Mouse (Mus musculus) brain, embryonic 14.5 days (tissue): ENCODE data around the gene Cdc42ep5. TPM values are rescaled to one million over a fixed set of nuclear protein-coding genes. Genes with fewer than 3 reads are reported as not detected.
"Not testable (repeated sequence)": the region's sequence is repeated elsewhere in the genome, so short reads cannot be mapped to it uniquely, and the experiment has no call there.

Source experiments
- DNase-seq: peaks from one replicate; pipeline ENCODE4 v3.0.0-alpha.2; 2011; ENCODE audit warnings: low read depth
- CTCF ChIP-seq: fragments of 200-500 bp; IDR thresholded peaks from 2 replicates; pipeline ENCODE4 v1.5.1; 2012; ENCODE audit warnings: inconsistent platforms, mild to moderate bottlenecking, moderate library complexity, borderline replicate concordance; ENCODE audit not compliant: insufficient read depth, insufficient read length; ENCODE audit errors: extremely low read depth
- POLR2A ChIP-seq: fragments of 200-500 bp; IDR thresholded peaks from 2 replicates; pipeline ENCODE4 v1.6.1; 2012; ENCODE audit warnings: mild to moderate bottlenecking, inconsistent platforms, borderline replicate concordance; ENCODE audit not compliant: poor library complexity, insufficient read depth, insufficient read length, severe bottlenecking; ENCODE audit errors: extremely low read depth
- polyA plus RNA-seq: library from polyadenylated mRNA; depleted of rRNA; stranded (reverse); fragments of >200 nt; gene quantifications from 2 replicates; pipeline ENCODE4 v1.2.3, GENCODE M21; 2012; rRNA removed

Cdc42ep5 gene
- polyA plus RNA-seq = 8.8 and 9.7 TPM in 2 replicates

DNA sequence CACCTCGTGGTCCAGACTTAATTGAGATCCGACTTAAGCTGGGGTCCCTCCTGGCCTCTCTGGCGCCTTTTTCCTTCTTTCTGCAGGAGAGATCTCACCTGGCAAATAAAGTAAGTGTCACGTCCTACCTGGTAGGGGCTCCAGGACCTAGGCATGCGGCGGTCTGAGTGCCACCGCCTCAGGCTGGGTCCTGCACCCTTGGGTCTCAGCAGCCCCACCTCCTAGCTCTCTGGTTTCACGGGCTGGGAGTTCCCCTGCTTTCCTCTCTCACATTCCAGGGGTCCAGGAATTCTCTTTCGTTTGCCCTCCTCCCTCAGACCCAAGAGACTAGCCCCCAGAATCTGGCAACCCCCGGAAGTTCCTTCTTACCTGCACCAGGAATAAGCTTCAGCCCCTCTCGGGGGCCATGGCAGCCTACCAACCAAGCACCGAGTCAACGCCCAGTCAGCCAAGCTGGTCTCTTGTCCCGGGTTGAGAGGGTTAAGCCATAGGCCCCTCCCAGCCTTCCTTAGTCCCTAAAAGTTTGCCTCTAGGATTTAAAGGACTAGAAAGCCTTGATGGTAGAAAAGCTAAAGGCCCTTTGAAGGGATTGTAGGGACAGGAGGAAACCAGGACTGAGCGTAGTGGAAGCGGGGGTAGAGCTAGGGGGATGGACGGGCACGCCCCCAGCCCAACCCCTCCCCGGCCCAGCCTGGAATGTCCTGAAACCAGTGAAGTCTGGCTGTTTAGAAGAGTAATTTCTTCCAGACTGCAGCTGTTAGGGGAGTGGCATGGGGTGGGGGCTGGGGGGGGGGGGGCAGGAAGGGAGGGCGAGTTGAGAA lies at the start of gene Cdc42ep5:
Gene Cdc42ep5 (minus strand): TSS at position 771 of the 821 bp plus-strand sequence.
- TF ChIP-seq CTCF (no peak), POLR2A (no peak)
- peak; percentile 56 for DNase-seq

DNA sequence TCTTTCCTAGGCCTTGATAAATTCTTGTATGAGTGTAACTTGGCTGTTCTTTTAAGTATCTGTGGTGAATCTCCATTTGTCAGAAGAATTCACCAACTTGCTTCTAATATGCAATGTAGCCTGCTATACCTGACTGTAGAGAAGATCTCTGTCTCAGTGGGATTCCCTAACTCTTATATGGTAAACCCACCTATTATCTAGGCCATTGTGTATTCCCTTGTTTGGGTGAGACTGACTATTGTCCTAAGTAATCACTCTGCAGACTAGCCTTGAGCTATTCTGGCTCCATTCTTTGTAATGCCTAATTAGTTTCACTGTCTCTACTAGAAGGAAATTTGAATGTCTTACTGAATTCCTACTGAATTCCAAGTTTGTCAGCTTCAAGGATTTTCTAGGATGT lies 48.8 kb upstream of the Cdc42ep5 start:
- not testable (repeated sequence) for DNase-seq

DNA sequence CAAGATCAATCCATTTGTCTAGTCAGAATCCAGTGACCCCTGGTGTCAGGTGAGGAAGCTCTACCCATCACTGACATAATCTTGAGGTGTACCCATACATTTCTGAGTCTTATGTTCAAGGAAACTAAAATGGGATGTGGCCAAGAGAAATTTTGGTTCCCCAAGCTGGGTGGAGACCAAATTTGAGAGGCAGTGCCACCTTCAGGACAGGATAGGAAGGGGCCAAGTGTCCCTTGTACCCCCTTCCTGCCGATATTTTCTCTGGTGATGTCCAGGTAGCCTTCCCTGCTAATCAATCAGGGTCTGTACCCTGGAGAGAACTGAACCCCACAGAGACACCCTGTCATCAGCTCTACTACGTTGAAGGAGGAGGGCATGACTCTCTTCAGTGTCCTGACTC lies 44.0 kb upstream of the Cdc42ep5 start:
- DNase-seq = no peak
- TF ChIP-seq CTCF = no peak
- no peak for TF ChIP-seq POLR2A

DNA sequence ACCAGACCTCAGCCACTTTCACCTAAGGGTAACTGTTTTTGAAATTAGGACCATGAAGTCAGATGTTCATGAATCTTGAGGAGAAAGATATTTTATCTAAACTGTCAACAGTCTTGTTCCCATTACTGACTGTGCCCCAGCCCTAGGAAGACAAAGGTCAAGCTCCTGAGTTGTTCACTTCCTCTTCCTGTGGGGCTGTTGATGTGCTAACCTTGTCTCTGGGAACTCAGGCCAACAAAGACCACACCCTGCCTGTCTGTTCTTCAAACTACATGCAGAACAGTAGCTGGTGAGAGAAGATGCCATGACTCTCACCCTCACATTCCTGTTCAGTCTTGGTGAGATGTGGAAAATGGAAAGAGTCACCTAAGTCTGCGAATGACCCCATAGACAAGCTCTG lies 42.5 kb upstream of the Cdc42ep5 start:
- no peak for DNase-seq
- TF ChIP-seq POLR2A = no peak
- no peak for TF ChIP-seq CTCF

DNA sequence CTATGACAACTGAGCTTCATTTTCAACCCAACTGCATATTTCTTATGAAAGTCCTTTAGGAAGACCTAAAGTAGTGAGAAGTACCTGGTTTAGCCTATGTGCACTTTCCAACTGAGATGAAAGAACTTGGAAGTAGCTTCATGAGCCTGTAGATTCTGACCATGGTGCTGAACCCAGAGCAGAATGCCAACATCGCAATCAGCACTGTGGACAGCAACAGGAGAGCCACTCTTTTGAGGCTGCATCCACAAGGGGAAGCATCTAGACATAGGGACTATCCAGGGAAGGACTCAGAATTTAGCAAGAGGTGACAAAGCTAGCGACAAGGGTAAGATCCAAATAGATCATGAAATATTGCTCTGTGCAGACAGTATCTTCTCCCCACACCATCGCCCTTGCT lies 13.8 kb upstream of the Cdc42ep5 start:
- no peak for TF ChIP-seq POLR2A
- TF ChIP-seq CTCF = no peak

DNA sequence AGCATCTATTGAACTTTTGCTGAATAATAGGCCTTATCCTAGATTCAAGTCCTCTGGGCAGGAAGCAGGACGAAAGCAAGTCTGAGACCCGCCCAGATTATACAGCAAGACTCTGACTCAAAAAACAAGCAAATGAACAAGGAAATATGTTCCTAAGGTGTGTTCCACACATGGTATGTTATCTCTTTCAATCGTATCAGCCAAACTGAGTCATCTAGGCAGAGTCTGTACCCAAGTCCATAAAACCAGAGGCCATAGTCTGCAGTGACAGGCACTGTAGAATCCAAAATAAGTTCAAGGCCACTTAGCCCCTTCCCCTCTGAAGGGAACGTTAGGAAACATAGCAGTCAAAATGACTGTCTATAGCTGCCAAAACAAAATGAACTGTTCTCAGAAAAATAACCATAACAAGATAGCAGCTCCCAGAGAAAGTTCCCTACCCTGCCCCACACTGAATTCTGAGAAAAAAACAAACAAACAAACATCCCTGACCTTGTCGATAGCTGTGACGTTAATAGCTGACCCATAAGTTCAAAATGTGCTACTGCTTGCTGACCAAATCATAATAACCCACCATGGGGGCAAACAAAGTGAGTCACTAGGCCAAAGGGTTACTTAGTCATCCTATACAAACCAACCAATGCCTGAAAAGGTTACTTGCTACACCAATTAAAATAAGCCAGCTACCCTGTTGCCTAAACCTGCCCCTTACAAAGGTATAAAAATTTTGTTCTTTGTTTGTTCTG lies 5.7 kb upstream of the Cdc42ep5 start:
- no peak for TF ChIP-seq CTCF
- no peak for TF ChIP-seq POLR2A
- DNase-seq = no peak

More for the DNA sequence above, 13.8 kb upstream of the Cdc42ep5 start:
- DNase-seq = peak; percentile 11

DNA sequence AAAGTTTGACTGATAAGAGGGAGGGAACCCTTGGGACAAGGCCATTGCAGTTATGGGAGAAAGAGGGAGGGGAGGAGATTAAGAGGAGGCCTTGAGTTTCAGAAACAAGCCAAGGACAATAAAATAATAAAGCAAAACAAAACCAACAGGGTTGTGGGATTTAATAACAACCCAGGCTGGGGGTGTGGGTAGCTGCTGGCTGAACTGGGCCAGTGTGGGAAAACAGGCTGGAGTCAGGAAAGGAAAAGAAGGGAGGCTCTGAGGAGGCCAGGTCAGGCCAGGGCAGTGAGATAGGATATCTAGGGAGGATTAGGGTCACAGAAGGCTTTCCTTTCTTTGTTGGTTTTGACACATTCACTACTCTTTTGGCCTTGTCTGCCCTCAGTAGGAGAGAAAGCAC lies 2.4 kb upstream of the Cdc42ep5 start:
- no peak for DNase-seq
- TF ChIP-seq POLR2A = no peak

DNA sequence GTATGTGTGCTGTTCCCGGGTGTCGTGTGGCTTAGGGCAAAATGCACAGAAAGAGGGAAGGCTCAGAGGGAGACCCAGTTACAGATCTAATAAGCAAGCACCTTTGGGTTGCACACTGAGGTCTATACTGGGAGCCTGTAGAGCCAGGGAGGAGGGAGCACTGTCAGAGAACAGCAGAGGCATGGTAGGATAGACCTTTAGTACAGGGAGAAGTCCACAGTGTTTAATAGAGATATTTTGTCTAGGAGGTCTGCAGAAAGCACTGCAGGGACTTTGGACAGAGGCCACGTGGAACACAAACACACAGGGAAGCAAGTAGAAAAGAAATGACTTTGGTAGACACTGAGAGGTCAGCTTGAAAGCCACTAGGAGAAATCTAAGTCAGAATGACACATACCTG lies 626 bp upstream of the Cdc42ep5 start:
- TF ChIP-seq POLR2A (no peak), CTCF (no peak)

DNA sequence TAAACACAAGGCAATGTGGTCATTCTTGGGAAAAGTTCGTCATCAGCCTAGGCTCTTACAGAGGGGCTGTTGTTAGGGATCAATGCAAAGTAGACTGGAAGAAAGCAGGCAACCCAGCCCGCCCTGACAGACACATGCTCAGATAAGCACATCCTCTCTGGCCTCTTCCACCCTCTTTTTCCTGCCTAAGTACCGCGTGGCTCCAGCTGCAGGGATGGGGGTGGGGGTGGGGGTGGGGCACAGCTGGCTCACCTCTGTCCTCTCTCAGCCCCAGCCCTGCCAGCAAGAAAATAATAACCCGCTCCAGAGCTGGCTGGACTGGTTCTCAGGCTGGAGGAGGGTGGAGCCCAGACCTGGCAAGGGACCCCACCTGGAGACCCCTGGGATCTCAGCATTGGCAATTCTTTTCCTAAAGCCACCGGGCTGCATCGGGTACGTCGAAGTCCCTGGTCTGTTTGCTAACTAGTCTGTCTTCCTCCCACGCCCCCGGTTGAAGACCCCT lies 1.0 kb downstream of the Cdc42ep5 start:
- TF ChIP-seq POLR2A (no peak), CTCF (no peak)
- DNase-seq = no peak

More for the DNA sequence above, 626 bp upstream of the Cdc42ep5 start:
- no peak for DNase-seq

DNA sequence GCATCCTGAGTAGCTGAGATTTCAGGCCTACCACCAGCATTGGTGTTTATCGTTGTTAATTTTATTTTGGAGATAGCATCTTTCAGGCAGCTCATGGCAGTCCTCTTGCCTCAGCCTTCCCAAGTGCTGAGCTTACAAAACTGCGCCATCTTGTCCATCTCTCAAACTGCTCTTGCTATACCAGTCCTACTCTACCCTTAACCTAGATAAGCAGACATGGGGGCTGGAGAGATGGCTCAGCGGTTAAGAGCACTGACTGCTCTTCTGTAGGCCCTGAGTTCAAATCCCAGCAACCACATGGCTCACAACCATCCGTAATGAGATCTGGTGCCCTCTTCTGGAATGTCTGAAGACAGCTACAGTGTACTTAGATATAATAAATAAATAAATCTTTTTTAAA lies 3.1 kb downstream of the Cdc42ep5 start:
- DNase-seq = not testable (repeated sequence)

DNA sequence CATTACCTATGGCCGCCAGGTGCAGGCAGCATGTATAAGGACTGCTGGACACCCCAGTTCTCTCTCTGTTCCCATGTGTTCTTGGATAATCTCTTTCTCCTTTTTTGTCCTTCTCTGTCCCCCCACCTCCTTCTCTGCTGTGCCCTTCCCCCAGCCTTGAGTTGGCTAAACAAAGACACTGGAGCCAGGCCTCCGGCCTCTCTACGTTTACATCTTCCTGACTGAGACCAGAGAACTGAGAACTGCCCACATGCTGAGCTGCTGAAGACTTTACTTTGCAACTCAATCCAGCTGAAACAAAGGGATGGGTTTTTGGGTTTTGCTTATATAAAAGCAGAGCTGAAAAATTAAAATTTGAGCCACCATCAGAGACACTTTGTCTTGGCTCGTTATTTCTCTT lies 9.7 kb downstream of the Cdc42ep5 start:
- TF ChIP-seq POLR2A (no peak), CTCF (no peak)
- DNase-seq = no peak

DNA sequence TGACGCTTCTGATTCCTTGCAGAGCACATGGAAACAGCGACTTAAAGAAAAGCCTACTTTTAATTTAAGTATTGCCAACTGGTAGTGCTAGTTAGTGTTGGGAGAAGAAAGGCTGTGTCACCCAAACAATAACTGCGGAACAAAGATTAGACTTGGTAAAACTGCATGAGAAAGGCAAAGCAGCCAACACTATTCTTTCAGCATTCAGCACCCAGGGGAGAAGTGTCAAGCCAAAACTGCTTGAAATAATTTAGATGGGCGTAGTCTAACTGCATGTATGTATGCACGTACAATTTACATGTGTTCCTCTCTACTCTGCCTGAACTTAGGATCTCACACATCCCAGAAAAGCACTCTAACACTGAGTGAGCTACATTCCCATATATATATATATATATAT lies 10.3 kb downstream of the Cdc42ep5 start:
- no peak for DNase-seq
- TF ChIP-seq CTCF (no peak), POLR2A (no peak)
